Mouse (Mus musculus) limb, embryonic 12.5 days (tissue): Measurements from ENCODE around the gene Park7. TPM values are rescaled to one million over a fixed set of nuclear protein-coding genes. Genes with fewer than 3 reads are reported as not detected.

ENCODE experiments used
- polyA plus RNA-seq: library from polyadenylated mRNA; unstranded; fragments of >200 nt; fragmentation: Nextera tagmentation; extraction: Ambion mirVana; gene quantifications from 2 replicates; pipeline ENCODE4 v1.2.1, GENCODE M21; 2016

Gene Park7
- polyA plus RNA-seq, 1 experiment from 2014 or later, result 447 TPM

Other genes with a start within 250 kb of the Park7 start
- gene Errfi1, start 60.5 kb downstream of the Park7 start, polyA plus RNA-seq, result 25.7 and 29.0 TPM in 2 replicates
- gene Tnfrsf9, start 125 bp upstream of the Park7 start, polyA plus RNA-seq, result 0.45 and 0.69 TPM in 2 replicates
- not detected in 2 replicates for gene Uts2, start 82.7 kb upstream of the Park7 start, polyA plus RNA-seq
- 8.0 and 8.1 TPM in 2 replicates for gene Per3, start 130.2 kb upstream of the Park7 start, polyA plus RNA-seq
- gene Vamp3, start 143.5 kb upstream of the Park7 start, polyA plus RNA-seq, result 100 and 101 TPM in 2 replicates
- not detected in 2 replicates for gene Gm13090, start 175.1 kb upstream of the Park7 start, polyA plus RNA-seq